Mouse (Mus musculus) 416B (cell line): ENCODE data around the gene Itga9.
A peak's percentile ranks its signal among the peaks of the same experiment; 100 is the strongest.

Experiments
- DNase-seq: peaks from one replicate; pipeline ENCODE4 v3.0.0; 2011; ENCODE audit warnings: low read depth

Itga9 gene

GRCm38 (mm10) chr9:118770366-118770765 is 163.9 kb downstream of the Itga9 start:
- no peak for DNase-seq

- no peak for DNase-seq
These were observed 168.2 kb downstream of the Itga9 start for GRCm38 (mm10) chr9:118774676-118775075.

- no peak for DNase-seq
These were observed 170.5 kb downstream of the Itga9 start for GRCm38 (mm10) chr9:118776880-118777438.

- no peak for DNase-seq
These were observed 172.1 kb downstream of the Itga9 start for GRCm38 (mm10) chr9:118778596-118778995.

GRCm38 (mm10) chr9:118784621-118785020 is 178.1 kb downstream of the Itga9 start:
- DNase-seq: peak; percentile 27

GRCm38 (mm10) chr9:118785816-118786215 is 179.3 kb downstream of the Itga9 start:
- DNase-seq: no peak

- no peak for DNase-seq
These were observed 182.4 kb downstream of the Itga9 start for GRCm38 (mm10) chr9:118788869-118789281.

- no peak for DNase-seq
These were observed 184.7 kb downstream of the Itga9 start for GRCm38 (mm10) chr9:118791231-118791630.

GRCm38 (mm10) chr9:118793151-118793785 is 186.8 kb downstream of the Itga9 start:
- no peak for DNase-seq

- DNase-seq: no peak
These were observed 188.2 kb downstream of the Itga9 start for GRCm38 (mm10) chr9:118794668-118795067.

- no peak for DNase-seq
These were observed 188.8 kb downstream of the Itga9 start for GRCm38 (mm10) chr9:118795304-118795703.

GRCm38 (mm10) chr9:118799105-118799504 is 192.6 kb downstream of the Itga9 start:
- DNase-seq: no peak

GRCm38 (mm10) chr9:118801176-118801909 is 194.9 kb downstream of the Itga9 start:
- DNase-seq: no peak

GRCm38 (mm10) chr9:118801910-118802287 is 195.4 kb downstream of the Itga9 start:
- peak; percentile 54 for DNase-seq

GRCm38 (mm10) chr9:118802380-118802779 is 195.9 kb downstream of the Itga9 start:
- DNase-seq: no peak

- no peak for DNase-seq
These were observed 199.2 kb downstream of the Itga9 start for GRCm38 (mm10) chr9:118805740-118806139.

GRCm38 (mm10) chr9:118807669-118808068 is 201.2 kb downstream of the Itga9 start:
- no peak for DNase-seq

GRCm38 (mm10) chr9:118812221-118812620 is 205.7 kb downstream of the Itga9 start:
- no peak for DNase-seq

GRCm38 (mm10) chr9:118813492-118813891 is 207.0 kb downstream of the Itga9 start:
- no peak for DNase-seq

GRCm38 (mm10) chr9:118814056-118814455 is 207.6 kb downstream of the Itga9 start:
- no peak for DNase-seq

- no peak for DNase-seq
These were observed 208.0 kb downstream of the Itga9 start for GRCm38 (mm10) chr9:118814461-118814860.

GRCm38 (mm10) chr9:118815543-118815942 is 209.1 kb downstream of the Itga9 start:
- no peak for DNase-seq

GRCm38 (mm10) chr9:118818508-118818907 is 212.0 kb downstream of the Itga9 start:
- DNase-seq: no peak
